Mouse (Mus musculus) spleen, postnatal 4 days (tissue): Measurements from ENCODE around the gene Kcnmb1.

Experiments used
- DNase-seq, 2 experiments: peaks; one replicate each; pipeline ENCODE4 v3.0.0; 2022; ENCODE audit warnings: low spot score in 2 of 2

The Kcnmb1 gene

DNA sequence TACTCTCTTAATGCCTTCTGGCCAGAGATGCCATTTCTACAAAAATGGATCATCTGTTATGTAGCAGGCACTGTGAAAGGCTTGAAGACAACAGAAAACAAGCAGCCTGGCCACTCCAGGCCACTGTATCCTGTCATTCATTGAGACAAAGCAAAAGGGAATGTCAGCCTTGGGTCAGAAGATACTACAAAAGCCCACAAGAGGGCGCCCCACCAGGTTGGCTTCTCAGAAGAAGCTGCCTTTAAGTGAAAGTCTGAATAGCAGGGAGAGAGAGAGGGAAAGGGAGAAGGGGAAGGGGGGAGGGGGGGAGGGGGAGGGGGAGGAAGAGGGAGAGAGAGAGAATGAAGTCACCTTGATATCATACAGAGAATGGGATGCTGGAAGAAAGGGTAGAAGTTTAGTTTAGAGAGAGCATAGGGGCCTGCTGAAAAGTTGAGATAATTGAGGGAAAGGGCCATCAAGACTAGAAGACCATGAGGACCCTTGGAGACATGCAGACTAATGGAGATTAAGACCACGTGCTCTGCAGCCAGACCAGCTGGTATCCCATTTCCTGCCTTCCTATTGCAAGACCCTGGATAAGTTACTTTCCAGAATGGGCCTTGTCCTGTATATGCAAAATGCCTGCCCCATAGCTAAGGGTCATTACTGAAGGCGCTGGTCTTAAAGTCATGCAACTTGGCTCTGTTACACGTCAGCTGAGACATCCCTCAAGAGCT lies 18.6 kb upstream of the Kcnmb1 start:
- no peak for DNase-seq

DNA sequence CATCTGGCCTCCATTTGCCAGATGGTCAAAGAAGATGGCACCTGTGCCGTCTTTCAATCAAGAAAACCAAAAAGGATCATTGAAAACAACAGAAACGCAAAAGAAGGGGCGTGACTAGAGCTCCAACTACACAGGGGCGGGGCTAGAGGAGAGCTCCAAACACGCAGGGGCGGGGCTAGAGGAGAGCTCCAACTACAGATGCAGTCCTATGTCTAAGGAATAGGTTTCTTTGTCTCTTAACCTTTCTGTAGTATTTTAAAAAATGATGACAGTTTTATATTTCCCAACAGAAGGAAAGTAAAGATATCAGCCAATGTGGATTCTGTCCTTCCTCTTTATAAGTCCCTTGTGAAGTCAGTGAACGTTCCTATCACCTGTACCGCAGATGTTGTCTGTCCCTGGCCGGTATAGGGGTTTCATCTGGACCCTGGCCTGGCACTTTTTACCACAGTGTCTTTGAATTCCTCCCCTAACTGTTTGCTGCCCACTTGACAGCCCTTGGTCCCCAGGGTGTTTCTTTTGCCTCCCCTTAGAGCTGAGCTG lies 18.0 kb upstream of the Kcnmb1 start:
- no peak for DNase-seq

DNA sequence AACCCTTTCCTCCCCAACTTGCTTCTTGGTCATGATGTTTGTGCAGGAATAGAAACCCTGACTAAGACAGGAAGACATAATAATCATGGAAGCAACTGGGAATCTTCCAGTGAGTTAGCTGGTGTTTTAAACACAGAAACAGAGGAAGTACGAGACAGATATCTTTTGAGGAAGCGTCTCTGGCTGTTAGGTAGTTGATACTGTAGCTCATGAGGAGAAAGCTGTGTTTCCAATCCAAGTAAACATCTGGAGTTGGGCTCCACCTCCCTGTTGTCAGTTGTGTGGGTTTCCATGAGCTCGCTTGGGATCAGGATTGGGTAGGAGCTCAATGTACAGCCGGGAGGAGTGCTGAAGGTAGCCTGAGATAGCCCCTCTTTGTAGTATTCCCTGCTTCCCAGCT lies 16.3 kb upstream of the Kcnmb1 start:
- no peak for DNase-seq

DNA sequence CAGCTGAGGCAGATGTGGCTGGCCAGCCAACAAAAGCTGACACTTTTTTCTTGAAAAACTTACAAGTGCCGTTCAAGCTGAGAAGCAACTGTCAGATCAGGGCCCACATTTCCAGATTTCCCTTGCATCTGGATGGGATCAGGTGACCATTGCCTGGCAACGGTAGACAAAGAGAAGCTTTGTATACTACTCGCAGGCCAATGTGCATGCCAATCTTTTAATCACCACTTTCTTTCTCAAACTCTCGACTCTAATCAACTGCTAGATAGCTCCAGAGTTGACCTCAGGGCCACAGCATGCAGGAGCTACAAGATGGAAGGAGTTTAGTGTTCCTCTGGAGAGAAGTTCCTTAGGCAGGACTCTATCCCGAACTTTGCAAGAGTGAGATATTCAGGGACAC lies 11.7 kb upstream of the Kcnmb1 start:
- no peak for DNase-seq

DNA sequence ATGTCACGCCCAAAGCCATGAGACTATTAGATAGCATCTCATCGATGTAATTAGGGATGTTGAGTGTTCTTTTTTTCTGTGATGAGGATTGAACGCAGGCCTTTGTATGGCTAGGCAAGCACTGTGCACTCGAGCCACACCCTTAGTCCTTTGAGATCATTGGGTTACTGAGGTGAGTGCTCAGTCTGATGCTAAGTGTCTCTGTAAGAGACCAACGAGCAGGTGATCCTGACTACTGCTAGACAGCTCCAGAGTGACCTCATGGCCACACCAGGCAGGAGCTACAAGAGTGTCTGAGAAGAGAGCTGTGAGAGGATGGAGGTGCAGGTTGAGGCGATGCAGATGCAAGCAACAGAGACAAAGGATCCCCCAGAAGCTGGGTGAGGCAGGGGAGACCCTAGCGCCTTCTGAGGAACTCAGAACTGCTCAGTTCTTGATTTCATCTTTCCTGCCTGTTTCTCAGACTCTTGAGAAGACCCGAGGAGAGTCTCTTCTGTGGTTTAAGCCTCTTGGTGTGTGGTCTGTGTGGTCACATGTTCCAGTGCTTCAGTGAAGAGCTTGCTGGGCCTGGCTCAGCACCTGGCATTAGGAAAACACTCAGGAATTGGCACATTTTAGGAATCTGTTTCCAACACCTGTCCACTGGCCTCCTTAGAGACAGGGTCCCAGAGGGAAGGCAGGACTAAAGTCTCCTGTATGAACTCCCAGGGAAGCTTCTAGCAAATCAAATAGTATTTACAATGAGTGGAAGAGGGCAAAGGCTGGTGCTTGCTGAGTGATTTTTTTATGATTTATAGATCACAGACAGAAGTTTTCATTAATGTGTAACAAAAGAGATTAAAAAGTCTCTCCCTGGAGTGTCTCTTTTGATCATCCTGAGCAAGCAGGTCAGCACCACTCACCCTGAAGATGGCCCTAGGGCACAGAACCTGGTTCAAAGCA lies 10.9 kb upstream of the Kcnmb1 start:
- DNase-seq = no peak

DNA sequence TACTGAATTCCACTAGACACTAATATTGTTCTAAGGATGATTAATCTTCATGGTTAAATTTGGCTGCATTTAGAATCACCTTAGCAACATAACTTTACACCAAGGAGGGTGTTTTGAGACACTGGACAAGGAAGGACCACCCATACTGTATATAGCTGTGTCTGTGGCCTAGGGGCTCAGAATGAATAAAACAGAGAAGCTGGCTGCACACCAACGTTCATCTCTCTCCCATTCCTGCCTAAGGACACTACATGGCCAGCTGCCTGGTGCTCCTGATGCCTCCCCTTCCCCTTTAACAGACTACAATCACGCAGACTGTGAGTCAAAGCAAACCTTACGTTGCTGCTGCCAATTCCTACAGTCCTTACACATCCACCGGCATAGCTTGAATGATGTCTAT lies 6.8 kb upstream of the Kcnmb1 start:
- no peak for DNase-seq

DNA sequence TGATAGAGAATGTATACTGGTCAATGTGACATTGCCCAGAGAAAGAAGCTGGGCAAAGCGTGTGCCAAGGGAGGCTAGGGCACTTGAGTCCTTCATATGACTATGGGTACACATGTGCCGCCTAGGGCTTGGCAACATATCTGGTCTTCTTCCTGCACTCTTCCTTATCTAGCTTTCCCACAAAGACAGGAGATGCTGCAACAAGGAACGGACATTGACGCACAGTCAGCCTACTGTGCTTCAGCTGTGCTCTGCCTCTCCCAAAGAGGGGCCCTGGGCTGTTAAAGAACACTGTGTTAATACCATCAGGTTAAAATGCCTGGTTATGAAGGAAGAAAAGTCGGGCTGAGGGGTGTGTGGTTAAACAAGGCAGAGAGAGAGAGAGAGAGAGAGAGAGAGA lies 6.2 kb upstream of the Kcnmb1 start:
- no peak for DNase-seq

DNA sequence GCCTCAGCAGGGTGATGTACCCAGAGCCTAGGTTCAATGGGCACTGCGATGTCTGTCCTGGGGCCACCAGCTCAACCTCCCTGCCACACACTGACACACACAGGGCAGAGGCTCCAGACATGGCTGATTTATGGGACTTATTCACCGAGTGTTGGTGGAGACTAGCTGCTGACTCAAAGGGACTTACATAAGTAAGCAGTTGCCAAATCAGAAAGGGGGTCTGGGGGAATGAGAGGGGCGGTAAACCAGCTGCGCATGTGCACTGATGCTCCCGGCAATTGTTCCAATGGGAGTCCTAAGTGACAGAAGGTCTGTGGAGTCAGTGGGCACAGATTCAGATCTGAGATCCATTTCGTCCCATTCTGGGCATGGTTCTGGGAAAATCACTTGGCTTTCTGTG lies 5.2 kb upstream of the Kcnmb1 start:
- no peak for DNase-seq

DNA sequence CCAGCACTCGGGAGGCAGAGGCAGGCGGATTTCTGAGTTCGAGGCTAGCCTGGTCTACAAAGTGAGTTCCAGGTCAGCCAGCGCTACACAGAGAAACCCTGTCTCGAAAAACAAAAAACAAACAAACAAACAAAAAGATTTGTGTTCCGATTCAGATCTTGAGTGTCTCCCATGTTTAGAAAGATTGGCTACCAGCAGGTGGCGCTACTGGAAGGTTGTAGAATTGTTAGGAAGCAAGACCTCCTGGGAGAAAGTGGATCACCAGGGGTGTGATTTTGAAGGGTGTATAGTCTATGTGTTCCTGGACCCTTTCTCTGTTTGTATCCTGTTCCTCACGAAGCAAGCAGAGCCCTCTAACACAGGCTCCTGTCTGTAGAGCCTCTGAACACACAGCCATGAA lies 4.1 kb upstream of the Kcnmb1 start:
- peak in 1 of 2 experiments; percentile 75 for DNase-seq

DNA sequence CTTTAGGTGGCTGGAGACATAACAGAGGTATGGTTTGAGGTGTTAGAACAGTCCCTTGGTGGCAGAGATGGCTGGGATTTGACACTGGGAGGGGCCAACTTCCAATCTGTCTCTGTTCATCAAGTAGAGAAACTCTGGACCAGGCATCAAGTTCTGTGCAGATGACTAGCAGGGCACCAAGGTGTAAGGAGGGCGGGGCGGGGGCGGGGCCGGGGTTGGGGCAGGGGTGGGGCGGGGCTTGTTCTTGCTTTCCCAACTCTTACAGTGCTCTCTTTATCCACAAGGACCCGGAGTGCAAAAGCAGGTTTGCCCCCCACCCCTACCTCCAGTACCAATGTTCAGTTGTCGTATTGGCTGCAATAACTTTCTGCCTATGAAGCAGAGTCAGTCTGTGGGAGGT lies 635 bp upstream of the Kcnmb1 start:
- no peak for DNase-seq

DNA sequence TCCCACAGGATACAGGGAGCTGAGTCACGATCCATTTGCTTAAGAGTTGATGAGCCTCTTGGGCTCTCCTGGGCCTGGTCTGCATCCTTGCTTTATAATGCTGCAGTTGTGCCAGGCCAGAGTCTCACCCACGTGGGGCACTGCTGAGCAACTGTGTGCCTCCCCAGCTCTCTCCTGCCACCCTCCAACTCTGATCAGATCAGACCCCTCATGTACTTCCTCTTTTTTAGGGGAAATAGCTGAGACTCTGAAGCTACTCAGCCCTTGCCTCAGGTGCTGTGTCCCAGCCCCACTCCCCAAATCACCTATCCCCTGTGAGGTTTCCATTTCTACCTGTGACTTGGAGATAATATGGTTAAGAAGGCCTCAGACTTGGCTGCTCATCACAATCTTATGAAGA lies 2.6 kb downstream of the Kcnmb1 start:
- no peak for DNase-seq

DNA sequence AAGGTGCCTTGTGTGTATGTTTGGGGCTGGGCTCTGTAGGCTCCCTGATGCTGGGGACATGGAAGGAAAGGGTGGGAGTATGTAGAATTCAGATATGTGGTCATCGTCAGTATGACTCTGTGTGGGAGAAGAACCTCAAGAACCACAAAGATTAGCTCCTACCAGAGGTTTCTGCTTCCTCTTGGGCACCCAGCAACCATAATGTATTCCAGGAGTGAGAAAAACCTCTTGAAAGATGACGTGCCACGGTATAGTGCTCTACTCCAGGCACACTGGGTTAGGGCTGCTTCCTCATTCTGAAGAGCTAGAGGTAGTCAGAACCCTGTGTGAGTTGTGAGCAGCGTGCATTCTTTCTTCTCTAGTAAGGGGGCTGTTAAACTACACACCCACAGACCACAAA lies 4.9 kb downstream of the Kcnmb1 start:
- DNase-seq = no peak

DNA sequence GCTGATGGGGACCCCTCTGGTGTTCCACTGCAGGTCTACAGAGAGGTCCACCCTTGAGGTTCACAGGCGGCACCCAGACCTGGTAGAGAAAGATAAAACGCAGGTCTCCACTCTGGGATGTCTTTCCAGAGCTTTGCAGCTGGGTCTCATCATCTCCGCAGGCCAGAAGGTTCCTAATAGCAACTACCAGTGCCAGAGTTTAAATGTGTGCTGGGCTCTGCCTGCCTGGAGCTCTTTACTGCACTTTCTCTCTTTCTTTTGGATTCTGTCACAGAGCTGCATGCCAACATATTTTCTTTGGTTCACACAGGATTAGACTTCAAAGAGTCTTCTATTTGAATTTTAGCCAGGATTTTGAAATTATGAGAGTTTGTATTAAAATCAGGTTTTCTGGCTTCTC lies 6.4 kb downstream of the Kcnmb1 start:
- DNase-seq = no peak

DNA sequence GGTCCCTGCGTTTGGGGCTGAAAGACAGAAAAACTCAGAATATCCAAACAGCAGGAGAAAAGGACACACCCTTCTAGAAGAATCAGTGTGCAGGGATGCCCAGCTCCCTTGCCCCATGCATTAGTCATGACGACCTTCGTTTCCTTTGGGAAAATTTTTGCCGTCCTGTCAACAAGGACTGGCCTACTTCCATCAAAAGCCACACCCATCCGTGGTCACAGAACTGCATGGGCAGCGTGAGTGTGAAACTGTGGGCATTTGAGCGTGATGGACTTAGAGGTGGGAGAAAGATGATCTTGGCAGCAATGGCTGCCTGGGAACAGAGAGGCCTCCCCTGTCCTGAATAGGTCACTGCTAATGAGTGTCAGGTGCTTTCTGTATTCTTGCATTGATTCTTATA lies 9.3 kb downstream of the Kcnmb1 start:
- no peak for DNase-seq

DNA sequence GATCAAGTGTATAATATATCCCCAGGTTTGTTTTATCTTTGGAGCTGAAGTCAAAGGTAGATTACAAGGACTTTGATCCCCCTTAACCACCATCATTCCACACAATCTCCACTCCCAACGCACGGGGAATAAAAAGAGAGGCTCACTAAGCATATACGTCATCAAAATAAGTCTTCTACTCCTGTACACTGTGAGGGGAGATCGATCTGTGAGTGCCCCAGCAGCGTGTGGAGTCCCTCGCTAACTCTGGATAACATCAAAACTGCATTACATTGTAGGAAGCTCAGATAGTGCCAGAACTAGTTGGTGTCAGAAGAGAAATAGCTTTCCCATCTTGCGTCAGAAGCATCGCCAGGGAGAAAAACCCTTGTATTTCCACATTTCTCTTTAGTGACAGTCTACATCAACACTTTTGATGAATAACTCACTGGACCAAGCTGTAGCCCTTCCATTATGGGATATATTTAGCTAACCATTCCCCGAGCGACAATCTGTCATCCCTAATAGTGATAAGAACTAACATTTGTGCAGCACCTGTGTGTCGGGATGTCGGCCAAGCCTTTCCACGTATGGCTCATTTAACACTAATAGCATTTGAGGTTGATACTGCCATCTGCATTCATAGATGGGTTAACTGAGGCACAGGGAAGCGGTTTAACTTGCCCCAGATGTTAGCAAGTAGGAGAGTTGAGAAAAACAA lies 11.7 kb downstream of the Kcnmb1 start:
- no peak for DNase-seq

DNA sequence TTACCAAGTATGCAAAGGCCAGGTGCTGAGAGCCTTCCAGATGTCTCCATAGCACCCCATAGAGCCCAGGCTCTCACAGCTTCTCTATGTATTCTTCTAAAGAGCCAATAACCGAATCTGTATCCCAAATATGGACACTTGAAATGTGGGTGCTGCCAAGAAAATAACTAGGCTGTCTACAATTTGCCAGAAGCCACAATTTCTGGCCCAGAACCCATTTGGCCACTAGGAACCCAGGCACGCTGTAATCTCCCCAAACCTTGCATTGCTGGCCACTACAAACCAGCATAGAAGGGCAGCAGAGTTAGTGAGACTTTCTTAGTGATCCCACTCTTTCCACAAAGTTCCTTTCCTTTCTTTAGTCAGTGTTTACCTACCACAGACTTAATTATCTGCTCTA lies 12.3 kb downstream of the Kcnmb1 start:
- DNase-seq = no peak

DNA sequence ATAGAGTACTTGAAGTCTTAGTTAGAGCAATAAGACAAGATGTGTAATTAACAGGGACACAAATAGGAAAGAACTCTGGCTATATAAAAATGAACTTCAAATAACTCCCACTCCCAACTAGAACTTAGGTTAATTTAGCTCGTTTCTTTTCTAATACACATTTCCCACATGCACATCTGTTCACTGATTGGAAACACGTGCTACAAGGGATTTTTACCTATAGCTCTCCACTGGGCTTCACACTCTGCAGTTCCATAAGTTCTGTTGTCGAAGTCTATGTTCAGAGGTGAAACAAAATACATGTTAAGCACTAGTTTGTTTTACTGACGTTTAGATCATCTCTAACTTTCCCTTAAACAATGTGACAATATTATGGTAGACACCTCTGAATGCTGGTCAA lies 17.3 kb downstream of the Kcnmb1 start:
- no peak for DNase-seq

DNA sequence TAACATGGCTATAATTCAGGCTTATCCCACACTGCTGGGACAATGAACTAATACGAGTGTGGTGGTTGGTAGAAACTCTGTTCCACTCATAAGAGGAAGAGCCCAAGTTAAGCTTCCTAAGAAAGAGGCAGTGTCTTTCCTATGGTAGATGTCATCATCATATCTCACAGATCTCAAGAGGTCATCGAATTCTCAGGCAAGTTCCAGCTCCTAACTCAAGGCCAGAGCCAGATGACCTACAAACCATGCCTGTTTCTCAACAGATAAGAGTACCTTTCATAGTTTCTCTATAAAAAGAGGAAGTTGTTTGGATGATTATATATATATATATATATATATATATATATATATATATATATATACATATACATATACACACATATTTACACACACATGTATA lies 23.7 kb downstream of the Kcnmb1 start:
- DNase-seq = no peak

DNA sequence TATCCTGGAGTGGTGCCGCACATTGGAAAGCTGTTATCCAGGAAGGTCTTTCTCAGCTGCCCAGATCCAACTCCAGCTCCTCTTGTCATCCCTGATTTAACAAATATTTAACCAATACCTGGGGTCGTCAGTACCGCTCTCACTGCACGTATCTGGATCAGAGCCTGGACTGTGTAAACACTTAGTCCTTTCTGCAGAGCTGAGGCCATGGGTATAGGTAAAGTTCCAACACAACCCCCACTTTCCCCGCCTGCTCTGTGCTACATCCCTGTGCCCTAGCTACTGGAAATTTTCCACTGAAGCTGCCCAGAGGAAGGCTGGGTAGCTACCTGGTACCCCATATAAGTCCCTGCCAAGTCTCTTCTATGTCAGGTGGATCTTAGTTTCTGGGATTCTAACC lies 27.2 kb downstream of the Kcnmb1 start:
- no peak for DNase-seq

DNA sequence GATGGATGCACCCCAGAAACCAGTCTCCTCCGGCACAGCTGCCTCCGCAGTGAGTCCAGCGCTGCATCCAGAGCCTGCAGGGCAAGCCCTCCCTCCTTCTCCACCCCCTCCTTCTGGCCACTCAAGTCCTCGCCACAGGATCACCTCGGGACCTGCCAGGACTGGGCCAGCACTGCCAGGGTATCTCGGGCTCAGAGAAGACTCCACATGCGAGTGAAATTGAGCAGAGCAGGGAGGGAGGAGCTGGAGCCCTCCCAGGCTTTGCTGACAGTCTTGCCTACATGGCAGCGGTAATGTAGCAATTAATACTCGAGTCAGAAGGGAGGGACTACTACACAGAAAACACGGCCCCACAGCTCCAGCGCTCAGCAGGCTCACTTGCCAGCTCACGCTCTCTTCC lies 30.1 kb downstream of the Kcnmb1 start, which contains the start of gene Kcnip1:
TSS of gene Kcnip1 (minus strand) at position 215 of the 400 bp plus-strand sequence.
- DNase-seq = no peak

DNA sequence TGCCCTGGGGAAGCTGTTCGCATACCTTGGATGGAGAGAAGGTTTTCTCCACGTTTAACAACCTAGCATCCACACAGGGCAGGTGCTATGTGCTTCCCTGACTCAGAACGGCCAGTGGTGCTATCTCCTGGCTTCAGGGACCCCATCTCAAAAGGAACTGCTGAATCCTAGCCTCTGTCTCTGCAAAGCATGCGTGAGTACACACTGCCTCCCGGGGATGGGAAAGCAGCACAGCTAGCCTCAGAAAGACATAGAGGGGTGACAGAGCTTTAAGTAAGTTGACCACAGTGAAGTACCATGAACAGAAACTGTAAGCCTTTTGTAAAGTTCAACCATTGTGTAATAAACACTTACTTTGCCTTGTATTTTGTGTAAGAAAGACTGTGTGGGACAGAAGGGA lies 30.7 kb downstream of the Kcnmb1 start:
- DNase-seq = no peak

DNA sequence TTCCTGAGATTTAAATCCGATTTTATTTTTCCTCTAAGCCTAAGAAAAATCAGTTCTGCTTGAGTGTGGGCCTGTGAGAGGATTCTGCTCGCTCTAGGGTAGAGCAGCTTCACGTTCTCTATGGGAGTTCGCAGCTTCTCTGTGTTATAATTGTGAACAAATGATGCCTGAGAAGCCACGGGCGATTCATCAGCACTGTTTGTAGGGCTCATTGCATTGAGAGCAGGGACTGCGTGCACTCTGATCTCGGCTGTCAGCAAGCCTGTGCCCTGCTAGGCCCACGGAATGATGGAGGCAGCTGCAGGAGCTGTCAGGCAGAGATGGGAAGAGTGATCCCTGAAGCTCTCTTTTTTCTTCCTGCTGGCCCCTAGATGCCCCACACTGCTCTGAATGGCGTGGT lies 35.4 kb downstream of the Kcnmb1 start:
- no peak for DNase-seq
